Mouse (Mus musculus) heart, embryonic 14.5 days (tissue): ENCODE measurements around the gene Abca8b. TPM values are rescaled to one million over a fixed set of nuclear protein-coding genes. Genes with fewer than 3 reads are reported as not detected.
"Not testable (repeated sequence)": the region's sequence is repeated elsewhere in the genome, so short reads cannot be mapped to it uniquely, and the experiment has no call there.

Experiments used
- ATAC-seq: fragments of 200-750 bp; cut with Nextera tagmentation; 2 replicates; pipeline ENCODE4 v1.8.0; 2017; ENCODE audit warnings: low read depth, moderate TSS enrichment; ENCODE audit not compliant: insufficient number of reproducible peaks, insufficient read depth, low FRiP score
- H3K27ac ChIP-seq, 2 experiments: fragments of 200-500 bp in 1 of 2; fragments of 300-500 bp in 1 of 2; sonication (generic) in 1 of 2; replicated peaks in 1 of 2; 2 replicates each; pipeline ENCODE4 v1.5.1; 2012 to 2014; ENCODE audit warnings: low read depth in 2 of 2, low read length in 2 of 2, control low read depth in 1 of 2, mild to moderate bottlenecking in 1 of 2, mixed read lengths in 1 of 2; ENCODE audit not compliant: control insufficient read depth in 1 of 2, insufficient read depth in 1 of 2
- H3K27me3 ChIP-seq: fragments of 300-500 bp; sonication (generic); 2 replicates; pipeline ENCODE4 v1.6.1; 2014; ENCODE audit warnings: mild to moderate bottlenecking, low read length, control low read depth; ENCODE audit not compliant: control insufficient read depth, insufficient read depth
- H3K36me3 ChIP-seq: fragments of 300-500 bp; sonication (generic); 2 replicates; pipeline ENCODE4 v1.6.1; 2014; ENCODE audit warnings: mild to moderate bottlenecking, control low read depth, low read length, mixed read lengths; ENCODE audit not compliant: control insufficient read depth, insufficient read depth
- H3K4me1 ChIP-seq, 2 experiments: fragments of 200-500 bp in 1 of 2; fragments of 300-500 bp in 1 of 2; sonication (generic) in 1 of 2; 2 replicates each; pipeline ENCODE4 v1.6.1; 2012 to 2014; ENCODE audit warnings: low read length in 2 of 2, control low read depth in 1 of 2, mixed read lengths in 1 of 2; ENCODE audit not compliant: control insufficient read depth in 2 of 2, insufficient read depth in 2 of 2
- H3K4me2 ChIP-seq: fragments of 300-500 bp; sonication (generic); 2 replicates; pipeline ENCODE4 v1.6.1; 2014; ENCODE audit warnings: mild to moderate bottlenecking, low read length
- H3K4me3 ChIP-seq, 2 experiments: fragments of 200-500 bp in 1 of 2; fragments of 300-500 bp in 1 of 2; sonication (generic) in 1 of 2; 2 replicates each; pipeline ENCODE4 v1.5.1; 2012 to 2014; ENCODE audit warnings: low read length in 2 of 2, mild to moderate bottlenecking in 2 of 2, control low read depth in 1 of 2, low read depth in 1 of 2, moderate library complexity in 1 of 2; ENCODE audit not compliant: control insufficient read depth in 1 of 2, insufficient read depth in 1 of 2
- H3K9ac ChIP-seq: fragments of 300-500 bp; sonication (generic); 2 replicates; pipeline ENCODE4 v1.6.1; 2014; ENCODE audit warnings: mild to moderate bottlenecking, low read length
- H3K9me3 ChIP-seq: fragments of 300-500 bp; sonication (generic); 2 replicates; pipeline ENCODE4 v1.6.1; 2016; ENCODE audit warnings: low read length, control low read depth; ENCODE audit not compliant: control insufficient read depth
- WGBS: fragments of 180-500 bp; shearing (Covaris S2); extraction: QIAGEN DNeasy Blood & Tissue Kit; methylation state at CpG from one replicate; pipeline ENCODE4 v1.1.7; 2014; 5-methylcytosine and 5-hydroxymethylcytosine counted together
- polyA plus RNA-seq: library from polyadenylated mRNA; unstranded; fragments of >200 nt; fragmentation: Nextera tagmentation; extraction: Ambion mirVana; gene quantifications from 2 replicates; pipeline ENCODE4 v1.2.1, GENCODE M21; 2014

The Abca8b gene
- polyA plus RNA-seq, 1 experiment from 2014 or later, result 0.96 TPM

- H3K4me1 ChIP-seq, result no peaks in the 10 kb centered on the region
- H3K9ac ChIP-seq, result no peak overlapping the region
- no peaks in the 10 kb centered on the region for H3K9me3 ChIP-seq
- 88% methylated on average over 5 of the region's 5 CpGs for WGBS
- no peak overlapping the region for H3K4me2 ChIP-seq
- no peak overlapping the region for H3K27ac ChIP-seq
- ATAC-seq, result no peak
- no peaks in the 10 kb centered on the region for H3K36me3 ChIP-seq
- H3K27me3 ChIP-seq, result no peaks in the 10 kb centered on the region
- H3K4me3 ChIP-seq, result no peak overlapping the region
Observed at GRCm38 (mm10) chr11:109936915-109937314, 58.7 kb downstream of the Abca8b start.

- H3K27me3 ChIP-seq, H3K27ac ChIP-seq, H3K9ac ChIP-seq, H3K4me2 ChIP-seq, H3K36me3 ChIP-seq, H3K9me3 ChIP-seq, ATAC-seq, H3K4me3 ChIP-seq, H3K4me1 ChIP-seq: not testable (repeated sequence)
- 73% methylated on average over 4 of the region's 4 CpGs for WGBS
Observed at GRCm38 (mm10) chr11:109933207-109933606, 62.4 kb downstream of the Abca8b start.

GRCm38 (mm10) chr11:109928489-109928888 is 67.2 kb downstream of the Abca8b start:
- no peak for ATAC-seq
- H3K4me2 ChIP-seq, result no peak overlapping the region
- H3K27ac ChIP-seq, result no peak overlapping the region
- H3K9me3 ChIP-seq, result no peaks in the 10 kb centered on the region
- H3K9ac ChIP-seq, result no peak overlapping the region
- no peak overlapping the region for H3K4me3 ChIP-seq
- H3K27me3 ChIP-seq, result no peaks in the 10 kb centered on the region
- WGBS, result 90% methylated on average over 2 of the region's 2 CpGs
- peaks cover 2 to 10% of the 10 kb centered on the region in 2 experiments; a peak in 2 of 4 replicates for H3K4me1 ChIP-seq
- H3K36me3 ChIP-seq, result no peaks in the 10 kb centered on the region

GRCm38 (mm10) chr11:109926718-109927680 is 68.6 kb downstream of the Abca8b start:
- peaks cover 2 to 10% of the 10 kb centered on the region in 2 experiments; a peak in 2 of 4 replicates for H3K4me1 ChIP-seq
- H3K27ac ChIP-seq, result peak overlapping the region in 1 of 2 experiments; percentile 14; a peak in 1 of 4 replicates
- H3K4me2 ChIP-seq, result 0 out of 2 replicates have a peak overlapping the region, but pooled peaks have one; percentile 16
- H3K27me3 ChIP-seq, result no peaks in the 10 kb centered on the region
- WGBS, result 32% methylated on average over 7 of the region's 7 CpGs
- H3K9me3 ChIP-seq, result no peaks in the 10 kb centered on the region
- H3K4me3 ChIP-seq, result no peak overlapping the region
- no peak for ATAC-seq
- no peaks in the 10 kb centered on the region for H3K36me3 ChIP-seq
- H3K9ac ChIP-seq, result no peak overlapping the region

GRCm38 (mm10) chr11:109922236-109922635 is 73.4 kb downstream of the Abca8b start:
- Histone ChIP-seq H3K9ac (no peak overlapping the region), H3K4me1 (peaks cover 2 to 8% of the 10 kb centered on the region in 2 experiments; a peak in 2 of 4 replicates)

GRCm38 (mm10) chr11:109919480-109919879 is 76.2 kb downstream of the Abca8b start:
- H3K4me3 ChIP-seq, result no peak overlapping the region
- H3K9ac ChIP-seq, result no peak overlapping the region
- no peak overlapping the region for H3K4me2 ChIP-seq
- H3K27me3 ChIP-seq, result no peaks in the 10 kb centered on the region
- no peak overlapping the region for H3K27ac ChIP-seq
- no peaks in the 10 kb centered on the region for H3K36me3 ChIP-seq
- no peak for ATAC-seq
- no peaks in the 10 kb centered on the region for H3K9me3 ChIP-seq
- 78% methylated on average over 2 of the region's 2 CpGs for WGBS
- no peaks in the 10 kb centered on the region for H3K4me1 ChIP-seq

More at GRCm38 (mm10) chr11:109922236-109922635, 73.4 kb downstream of the Abca8b start:
- no peaks in the 10 kb centered on the region for H3K27me3 ChIP-seq
- H3K27ac ChIP-seq, result no peak overlapping the region
- no peak overlapping the region for H3K4me2 ChIP-seq
- ATAC-seq, result no peak
- H3K36me3 ChIP-seq, result no peaks in the 10 kb centered on the region
- 70% methylated on average over 3 of the region's 3 CpGs for whole genome bisulfite sequencing
- no peaks in the 10 kb centered on the region for H3K9me3 ChIP-seq
- H3K4me3 ChIP-seq, result no peak overlapping the region

GRCm38 (mm10) chr11:109916654-109917053 is 79.0 kb downstream of the Abca8b start:
- Histone ChIP-seq H3K27ac (no peak overlapping the region), H3K36me3 (no peaks in the 10 kb centered on the region), H3K4me1 (no peaks in the 10 kb centered on the region), H3K4me3 (no peak overlapping the region), H3K27me3 (no peaks in the 10 kb centered on the region), H3K9me3 (no peaks in the 10 kb centered on the region), H3K9ac (no peak overlapping the region), H3K4me2 (no peak overlapping the region)
- no peak for ATAC-seq
- WGBS, result 73% methylated on average over 10 of the region's 10 CpGs
